Mouse (Mus musculus): Measurements from ENCODE around the gene Prex1.
"Not testable (repeated sequence)": the region's sequence is repeated elsewhere in the genome, so short reads cannot be mapped to it uniquely, and the experiment has no call there.

Gene Prex1

DNA sequence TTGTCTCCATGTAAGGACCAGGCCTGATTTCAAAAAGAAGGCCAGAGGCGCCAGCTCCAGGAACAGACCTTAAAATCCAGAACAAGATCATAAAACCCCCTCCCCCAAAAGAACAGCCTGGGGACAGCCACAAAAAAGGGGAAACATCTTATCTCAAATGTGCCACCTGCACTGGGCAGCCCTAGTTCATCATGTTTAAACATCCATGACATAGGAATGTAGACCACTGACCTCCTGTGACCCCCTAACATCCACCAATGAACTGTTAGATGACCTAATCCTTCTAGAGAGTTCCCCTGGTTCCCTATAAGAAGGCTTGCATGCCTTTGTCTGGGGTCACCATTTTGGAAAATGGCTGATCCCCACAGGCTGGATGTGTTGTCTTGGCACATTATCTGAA, 173.4 kb downstream of the Prex1 start:
- in situ Hi-C loops (cut with MboI, MseI) = loop anchor here in 1 of 2 experiments (10.0 kb wide), 1 partner anchor 1815 kb away; no protein-coding TSS in a partner anchor

DNA sequence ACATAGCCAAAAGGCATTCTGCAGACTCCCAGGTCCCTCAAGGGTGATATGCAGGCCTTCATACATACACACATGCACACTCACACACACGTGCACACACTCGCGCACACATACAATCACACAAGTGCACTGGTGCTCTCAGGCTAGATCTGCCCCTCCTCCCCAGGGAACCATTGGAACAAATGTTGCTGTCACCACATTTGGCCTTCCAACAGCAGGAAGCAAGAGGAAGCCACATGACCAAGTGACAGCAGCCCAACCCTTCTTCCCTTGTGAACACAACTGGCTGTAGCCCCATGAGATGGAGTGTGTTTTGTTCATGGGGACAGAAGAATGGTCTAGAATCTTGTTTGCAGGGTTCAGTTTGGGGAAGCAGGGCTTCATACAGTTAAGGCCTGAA, 176.7 kb downstream of the Prex1 start:
- in situ Hi-C loops (cut with MboI, MseI) = no loop called here

GRCm38 (mm10) chr2:166535519-166535918, 178.1 kb downstream of the Prex1 start:
- in situ Hi-C loops (cut with MboI, MseI) = no loop called here

DNA sequence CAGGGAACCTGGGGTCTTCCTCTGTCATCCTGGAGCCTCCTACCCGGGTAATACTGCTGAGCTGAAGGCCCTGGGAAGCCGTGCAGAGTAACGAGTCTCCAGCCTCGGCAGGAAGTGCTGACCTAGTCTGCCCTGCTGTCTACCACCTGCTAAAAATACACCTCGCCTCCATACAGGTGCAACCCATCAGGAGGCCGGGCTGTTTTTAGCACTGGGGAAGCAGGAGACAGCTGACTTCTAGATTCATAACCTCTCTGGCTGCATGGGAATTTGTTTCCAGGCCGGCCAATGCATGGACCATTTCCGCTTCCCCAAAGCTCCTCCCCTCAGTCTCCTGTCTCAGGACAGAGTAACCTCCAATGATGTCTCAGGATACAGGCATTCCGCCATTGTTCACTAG, 187.4 kb downstream of the Prex1 start:
- in situ Hi-C loops (cut with MboI, MseI) = no loop called here

GRCm38 (mm10) chr2:166523156-166523890, 190.3 kb downstream of the Prex1 start:
- in situ Hi-C loops (cut with MboI, MseI) = no loop called here

GRCm38 (mm10) chr2:166522612-166523120, 191.0 kb downstream of the Prex1 start:
- in situ Hi-C loops (cut with MboI, MseI) = no loop called here

DNA sequence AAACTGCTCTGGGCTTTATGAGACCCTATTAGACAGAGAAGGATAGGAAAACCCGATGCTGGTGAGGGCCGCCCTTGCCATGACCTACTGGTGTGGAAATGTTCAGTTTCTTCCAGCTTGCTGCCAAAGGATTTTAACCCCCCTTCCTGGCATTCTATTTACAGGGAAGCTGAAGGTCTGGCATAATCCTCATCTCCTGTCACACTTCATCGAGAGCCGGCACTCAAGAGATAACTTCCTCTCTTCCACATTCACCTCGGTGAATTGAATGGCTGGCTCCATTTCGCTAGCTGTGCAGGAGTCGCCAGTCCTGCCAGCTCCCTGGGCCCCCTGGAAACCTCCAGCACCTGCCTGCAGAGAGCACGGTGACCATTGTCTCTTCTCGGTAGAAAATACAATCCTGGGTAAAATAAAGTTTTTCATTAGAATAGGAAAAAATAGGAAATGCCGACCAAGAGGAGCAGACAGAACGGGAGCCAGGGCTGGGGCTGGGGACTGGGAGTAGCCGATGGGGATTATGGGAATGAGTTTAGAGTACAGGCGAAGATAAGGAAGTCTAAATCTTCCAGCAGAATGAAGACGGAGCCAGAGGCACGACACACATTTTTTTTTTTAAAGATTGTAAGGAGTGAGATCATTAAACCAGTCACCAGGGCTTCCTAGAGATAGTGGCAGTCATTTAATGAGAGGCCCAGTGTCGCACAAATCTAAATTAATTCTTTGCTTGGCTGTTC, 191.6 kb downstream of the Prex1 start:
- in situ Hi-C loops (cut with MboI, MseI) = no loop called here

DNA sequence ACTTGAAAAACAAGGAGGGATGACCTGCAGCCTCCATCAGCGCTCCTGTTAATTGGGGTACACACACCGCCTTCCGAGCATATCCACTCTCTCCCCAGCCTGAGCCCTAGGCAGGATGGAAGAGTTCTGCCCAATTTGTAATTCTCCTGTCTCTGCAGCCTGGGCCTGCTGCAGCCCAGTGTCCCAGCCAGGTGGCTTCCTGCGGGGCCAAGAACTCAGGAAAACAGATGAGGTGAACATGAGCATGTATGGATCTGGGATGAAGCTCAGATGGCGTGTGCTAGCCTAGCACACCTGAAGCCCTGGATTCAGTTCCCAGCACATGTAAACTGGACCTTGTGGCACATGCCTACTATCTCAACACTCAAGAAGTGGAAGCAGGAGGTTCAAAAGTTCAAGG, 192.2 kb downstream of the Prex1 start:
- in situ Hi-C loops (cut with MboI, MseI) = no loop called here

GRCm38 (mm10) chr2:166520536-166520935, 193.1 kb downstream of the Prex1 start:
- in situ Hi-C loops (cut with MboI, MseI) = no loop called here

DNA sequence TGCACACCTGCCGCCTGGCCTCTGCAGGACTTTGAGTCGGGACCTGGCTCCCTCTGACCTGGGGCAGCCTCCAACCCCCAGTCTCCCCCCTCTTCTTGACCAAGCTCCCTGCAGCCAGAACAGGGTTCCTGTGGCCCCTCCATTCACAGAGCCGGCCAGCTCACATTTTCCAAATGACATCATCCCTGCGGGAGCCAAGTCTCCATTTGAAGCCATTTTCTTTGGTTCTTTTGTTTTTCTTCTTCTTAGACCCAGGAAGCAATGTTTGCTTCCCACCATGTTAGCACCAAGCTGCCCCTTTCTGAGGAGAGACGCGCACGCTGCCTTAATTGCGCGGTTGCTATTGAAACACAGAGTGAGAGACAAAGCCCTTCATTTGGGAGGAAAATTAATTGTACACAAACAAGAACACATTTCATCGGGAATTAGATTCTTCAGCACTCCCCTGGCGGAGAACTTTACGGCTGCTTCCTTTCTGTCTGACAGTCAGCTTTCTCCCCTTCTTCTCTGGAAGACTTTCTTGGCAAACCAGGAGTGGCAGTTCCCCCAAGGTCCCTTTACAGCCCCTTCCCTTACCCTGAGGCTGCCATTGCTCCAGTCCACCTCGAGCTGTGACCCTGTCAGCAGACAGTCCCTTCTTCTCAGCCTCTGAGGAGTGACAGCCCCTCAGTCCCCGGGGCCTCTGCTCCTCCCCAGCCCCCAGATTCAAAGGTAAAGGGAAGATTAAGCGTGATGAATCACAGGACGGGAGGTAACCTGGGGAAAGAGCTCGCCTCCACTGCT, 196.0 kb downstream of the Prex1 start:
- in situ Hi-C loops (cut with MboI, MseI) = not testable (repeated sequence)

- in situ Hi-C loops (cut with MboI, MseI) = no loop called here
Observed at GRCm38 (mm10) chr2:166516818-166517353, 196.7 kb downstream of the Prex1 start.
